ENCODE assay signal across 8 mouse cellular contexts in genomic region chr13:48227712-48228111, GRCm38 (mm10). TPM values are rescaled to one million over a fixed set of nuclear protein-coding genes. Genes with fewer than 3 reads are reported as not detected.
DNase-seq lines count a peak whose midpoint lies in the region; TF ChIP-seq lines count a peak whose summit lies in the region.

No protein-coding gene starts in this region.

- peak overlapping the region; percentile 47 for H3K4me3 ChIP-seq in left cerebral cortex, adult 2 months

- peak; percentile 99 for DNase-seq in adrenal gland, postnatal 10 days
- DNase-seq in embryo, embryonic 11 days = peak; percentile 98
- DNase-seq in gastrocnemius, postnatal 36 days = peak; percentile 91 to 93
- peak; percentile 4 for DNase-seq in induced T-regulatory cell, adult 2 months (ENCODE audit: low read depth)
- peak; percentile 94 to 96 for DNase-seq in left cerebral cortex, adult 2 months (ENCODE audit: extremely low spot score in 1 of 2, low spot score in 2 of 2)
- peak; percentile 97 for DNase-seq in lung, postnatal 36 days
- peak; percentile 94 to 96 for DNase-seq in right cerebral cortex, adult 2 months (ENCODE audit: low spot score in 2 of 2)
- peak; percentile 98 for DNase-seq in urinary bladder, postnatal 36 days (ENCODE audit: low spot score in 2 of 2)

- intact Hi-C loops in gastrocnemius, postnatal 36 days (cut with DNase I) = loop anchor here (5.0 kb wide), 1 partner anchor 35 kb away; the partner anchor contains the start of gene Id4
- intact Hi-C loops in left cerebral cortex, adult 2 months (cut with DNase I) = loop anchor here (1.0 kb wide), 1 partner anchor 33 kb away; no protein-coding TSS in a partner anchor

- TF ChIP-seq CTCF in left cerebral cortex, adult 2 months (IDR thresholded peaks at IDR 0.05) = no peak

- peak overlapping the region; percentile 85 for H3K27ac ChIP-seq in left cerebral cortex, adult 2 months

RNA-seq across cellular contexts. Expression of gene Id4, which starts 33.3 kb away (rescaled TPM):
- 1 to 10 TPM; 5.0 to 5.3 TPM for total RNA-seq in adrenal gland, postnatal 10 days (2021)
- total RNA-seq in gastrocnemius, postnatal 36 days (2021) = under 1 TPM; 0.81 to 0.97 TPM
- total RNA-seq in left cerebral cortex, adult 2 months (2021) = 10 to 100 TPM; 39.1 to 47.2 TPM

Comparison
In these comparisons a context has a peak if more than half of its experiments do, and no peak if none do; other contexts are left out.
1. Peak in every context shown above with its lines: DNase-seq, H3K4me3 ChIP-seq and H3K27ac ChIP-seq.
2. DNase-seq: peak in every context shown above with its lines; median percentile 99 in adrenal gland, postnatal 10 days; 98 in embryo, embryonic 11 days; 98 in urinary bladder, postnatal 36 days; 97 in lung, postnatal 36 days; 95 in left cerebral cortex, adult 2 months; 95 in right cerebral cortex, adult 2 months; 92 in gastrocnemius, postnatal 36 days; 4 in induced T-regulatory cell, adult 2 months.
3. RNA of gene Id4, which starts 33.3 kb away (total RNA-seq): 39.1 to 47.2 TPM in left cerebral cortex, adult 2 months; 5.0 to 5.3 TPM in adrenal gland, postnatal 10 days and 0.81 to 0.97 TPM in gastrocnemius, postnatal 36 days; every median in the first group is over 4 times any median in the second.